Mouse (Mus musculus): ENCODE results near the gene Podn.

Podn gene

DNA sequence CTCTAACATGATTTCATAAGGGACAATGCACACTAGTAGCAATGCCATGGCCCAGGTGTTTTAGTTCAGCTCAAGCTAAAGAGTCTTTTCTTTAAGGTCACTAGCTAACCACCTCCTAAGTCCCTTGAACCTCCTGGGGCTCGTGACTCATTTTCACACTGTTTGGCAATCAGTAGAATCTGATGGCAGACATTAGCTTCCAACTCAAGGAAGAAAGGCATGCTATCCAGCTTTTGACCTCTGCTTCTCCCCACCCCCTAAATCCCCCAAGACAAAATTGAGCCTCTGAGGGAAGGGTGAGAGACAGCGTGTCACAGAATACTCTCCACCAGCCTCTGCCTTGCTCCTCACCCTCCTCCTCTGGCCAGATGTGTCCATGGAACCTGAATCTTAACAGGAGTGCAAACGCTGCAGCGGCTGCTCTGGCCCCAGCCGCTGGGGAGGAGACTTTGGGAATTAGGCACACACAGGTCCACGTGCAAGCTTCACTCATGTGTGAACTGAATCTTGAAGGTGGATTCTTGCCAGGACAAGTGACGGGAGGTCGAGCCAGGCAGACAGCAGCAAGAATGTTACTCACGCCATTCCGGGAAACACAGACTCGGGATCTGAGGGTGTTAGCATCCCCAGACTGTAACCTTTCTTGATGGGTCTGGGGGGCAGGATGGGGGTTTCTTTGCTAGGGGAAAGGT is 97.5 kb downstream of the Podn start:
- DNase-seq, result peak in 1 of 2 experiments; percentile 20

DNA sequence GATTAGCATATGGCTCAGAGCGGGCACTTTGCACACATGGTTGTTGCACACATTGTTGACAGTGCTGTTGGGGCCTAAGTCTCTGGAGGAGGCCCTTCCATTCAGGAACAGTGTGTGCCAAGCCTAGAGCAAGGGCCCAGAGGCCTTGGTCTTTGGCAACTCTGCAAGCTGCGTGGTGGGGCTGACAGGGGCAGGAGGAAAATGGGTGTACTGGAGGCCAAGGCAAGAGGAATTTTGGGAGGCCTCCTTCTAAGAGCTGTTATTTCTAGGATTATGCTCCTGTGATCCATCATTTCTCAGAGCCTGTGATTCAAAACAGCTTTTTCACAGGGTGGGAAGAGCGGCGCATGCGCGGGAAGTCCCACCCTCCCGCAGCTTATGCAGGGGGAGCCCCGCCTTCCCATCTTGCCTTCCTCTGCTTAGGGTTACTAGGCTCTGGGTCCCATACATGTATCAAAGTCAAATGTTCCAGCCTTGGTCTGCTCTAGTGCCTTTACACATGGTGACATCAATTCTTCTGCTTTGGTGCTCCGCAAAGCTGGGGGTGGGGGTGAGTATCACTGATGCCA is 99.7 kb downstream of the Podn start:
- DNase-seq, result no peak

DNA sequence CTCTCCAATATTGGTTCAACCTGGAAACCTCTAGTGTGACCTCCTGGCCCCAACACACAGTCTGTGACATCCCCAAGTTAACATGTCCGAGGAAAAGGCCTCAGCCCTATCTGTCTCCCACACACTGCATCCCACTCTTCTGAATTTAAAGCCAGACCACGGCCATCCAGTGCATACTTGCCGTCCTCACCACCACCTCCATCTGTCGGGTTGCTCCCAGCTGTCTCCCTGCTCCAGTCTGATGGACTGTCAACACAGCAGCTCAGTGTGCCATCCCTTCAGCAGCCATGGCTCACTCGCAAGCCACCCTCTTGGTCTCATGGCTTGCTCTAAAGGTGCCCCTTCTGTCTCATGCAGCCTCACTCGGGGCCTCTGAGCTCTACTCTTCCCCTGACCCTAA is 100.5 kb downstream of the Podn start:
- DNase-seq, result no peak

DNA sequence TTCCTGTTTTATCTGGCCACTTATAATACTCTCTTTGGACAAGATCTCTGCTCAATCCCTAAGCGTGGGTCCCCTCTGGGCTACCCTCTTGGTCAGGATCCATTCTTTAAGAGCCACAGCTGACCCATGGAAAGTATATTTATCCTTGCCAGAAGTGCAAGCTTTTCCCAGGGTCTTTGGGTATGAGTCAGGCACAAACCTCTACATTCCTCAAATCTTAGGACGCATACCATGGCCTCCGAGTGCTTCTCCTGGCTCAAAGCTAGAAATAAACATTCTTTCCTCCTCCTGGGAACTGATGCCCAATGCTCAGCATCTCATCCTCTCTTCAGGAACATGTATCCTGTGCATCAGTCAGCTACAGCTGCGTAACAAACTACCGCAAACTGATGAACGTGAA is 101.2 kb downstream of the Podn start:
- no peak for DNase-seq

DNA sequence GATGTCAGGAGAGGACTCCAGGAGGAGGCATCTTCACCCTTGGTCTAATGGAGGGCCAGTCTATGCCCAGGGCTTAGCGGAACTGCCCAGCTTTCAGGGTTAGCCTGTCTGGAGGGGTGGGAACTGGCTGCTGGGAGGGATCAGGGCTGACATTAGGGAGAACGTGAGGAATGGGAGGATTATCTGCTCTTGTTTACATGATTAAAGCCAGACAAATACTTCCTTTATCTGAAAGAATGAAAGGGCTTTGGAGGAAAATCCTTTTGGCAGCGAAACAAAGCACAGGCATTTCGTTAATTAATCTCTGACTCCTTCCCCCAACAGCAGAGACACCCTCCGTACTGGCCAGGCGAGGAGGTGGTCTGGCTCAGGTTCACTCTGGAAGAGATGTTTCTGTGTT is 104.4 kb downstream of the Podn start:
- no peak for DNase-seq

DNA sequence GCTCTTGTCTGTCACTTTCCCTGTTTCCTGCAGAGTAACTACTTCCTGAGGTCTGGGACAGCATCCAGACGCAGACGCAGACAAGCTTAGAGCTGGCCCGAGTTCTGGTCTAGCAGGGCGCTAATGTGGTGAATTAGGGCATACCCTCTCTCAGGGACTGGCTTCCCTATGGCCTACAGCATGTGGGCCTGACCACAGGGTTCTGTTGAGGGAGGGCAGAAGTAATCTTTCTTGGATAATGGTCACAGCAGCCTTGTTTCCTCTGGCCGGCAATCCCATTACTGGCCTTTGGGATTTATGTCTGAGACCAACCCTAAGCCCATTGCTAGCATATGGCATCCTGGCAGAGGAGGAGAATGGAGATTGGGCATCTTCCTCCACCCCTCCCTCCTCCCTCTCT is 105.4 kb downstream of the Podn start:
- peak; percentile 39 to 41 for DNase-seq

DNA sequence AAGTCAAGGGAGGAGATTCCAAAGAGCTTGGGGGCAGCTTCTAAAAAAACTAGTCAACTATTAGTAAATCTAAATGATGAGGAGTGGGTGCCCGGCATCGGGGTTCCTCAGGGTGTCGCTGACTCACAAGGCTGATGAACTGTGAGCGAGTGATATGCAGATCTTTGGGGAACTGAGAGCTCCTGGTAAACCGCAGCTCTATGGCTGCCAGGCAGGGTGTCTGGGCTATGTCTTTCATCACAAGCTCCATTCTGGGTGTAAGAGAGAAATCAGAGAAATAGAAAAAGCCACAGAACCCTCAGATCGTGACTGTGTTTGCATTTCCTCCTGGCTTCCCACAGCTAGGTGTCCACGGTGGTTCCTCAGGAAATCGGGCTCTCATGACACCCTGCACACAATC is 107.3 kb downstream of the Podn start:
- DNase-seq, result no peak

DNA sequence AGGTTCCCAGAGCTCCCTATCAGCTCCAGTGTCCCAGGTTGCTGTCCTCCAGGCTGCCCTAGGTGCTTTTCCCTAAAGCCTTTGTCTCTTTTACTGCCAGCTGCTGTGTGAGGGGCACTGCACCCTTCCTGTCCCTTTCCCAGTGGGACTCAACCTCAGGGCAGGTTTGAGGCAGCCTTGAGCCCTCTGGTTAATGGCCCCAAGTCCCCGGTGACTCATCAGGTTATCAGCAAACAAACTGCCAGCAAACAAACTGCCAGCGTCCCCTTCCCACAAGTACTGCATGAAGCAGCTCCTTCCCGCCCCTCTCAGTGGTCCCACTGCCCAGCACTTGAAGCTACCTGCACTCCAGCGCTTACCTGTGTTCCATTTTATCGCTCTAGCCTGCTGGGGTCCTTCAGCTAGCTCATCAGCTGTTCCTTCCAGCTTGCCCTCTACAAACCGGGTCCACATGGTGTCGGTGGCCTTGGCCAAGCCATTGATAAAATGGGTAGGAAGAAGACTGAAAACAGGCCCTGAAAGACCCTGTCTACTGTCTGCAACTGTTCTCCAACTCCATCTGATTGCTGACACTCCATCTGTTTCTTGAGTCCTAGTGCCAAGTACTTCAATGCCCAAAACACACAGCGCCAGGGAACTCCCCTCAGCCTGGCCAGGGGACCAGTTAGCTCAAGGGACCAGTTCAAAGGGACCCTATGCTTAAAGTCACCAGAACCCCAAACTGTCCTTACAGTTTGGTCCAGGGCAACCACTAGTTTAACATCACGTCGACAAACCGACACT is 109.7 kb downstream of the Podn start:
- no peak for DNase-seq

DNA sequence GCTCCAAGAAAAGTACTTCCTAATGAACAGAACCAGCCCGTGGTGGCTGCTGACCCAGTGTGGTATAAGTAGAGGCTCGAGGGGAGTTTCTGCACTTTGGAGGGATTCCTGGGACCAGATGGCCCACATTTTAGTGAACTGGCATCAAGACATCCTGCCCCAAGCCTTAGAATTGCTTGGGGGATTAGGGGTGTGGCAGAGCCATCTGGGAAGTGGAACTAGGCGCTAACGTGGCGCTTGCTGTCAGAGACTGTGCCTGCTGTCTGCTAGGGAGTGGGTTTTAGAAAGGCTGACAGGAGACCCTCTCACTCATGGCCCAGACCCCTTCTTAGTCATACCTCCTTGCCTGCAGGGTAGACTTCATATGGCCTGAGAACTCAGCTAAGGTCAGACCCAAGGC is 110.4 kb downstream of the Podn start:
- DNase-seq, result no peak

DNA sequence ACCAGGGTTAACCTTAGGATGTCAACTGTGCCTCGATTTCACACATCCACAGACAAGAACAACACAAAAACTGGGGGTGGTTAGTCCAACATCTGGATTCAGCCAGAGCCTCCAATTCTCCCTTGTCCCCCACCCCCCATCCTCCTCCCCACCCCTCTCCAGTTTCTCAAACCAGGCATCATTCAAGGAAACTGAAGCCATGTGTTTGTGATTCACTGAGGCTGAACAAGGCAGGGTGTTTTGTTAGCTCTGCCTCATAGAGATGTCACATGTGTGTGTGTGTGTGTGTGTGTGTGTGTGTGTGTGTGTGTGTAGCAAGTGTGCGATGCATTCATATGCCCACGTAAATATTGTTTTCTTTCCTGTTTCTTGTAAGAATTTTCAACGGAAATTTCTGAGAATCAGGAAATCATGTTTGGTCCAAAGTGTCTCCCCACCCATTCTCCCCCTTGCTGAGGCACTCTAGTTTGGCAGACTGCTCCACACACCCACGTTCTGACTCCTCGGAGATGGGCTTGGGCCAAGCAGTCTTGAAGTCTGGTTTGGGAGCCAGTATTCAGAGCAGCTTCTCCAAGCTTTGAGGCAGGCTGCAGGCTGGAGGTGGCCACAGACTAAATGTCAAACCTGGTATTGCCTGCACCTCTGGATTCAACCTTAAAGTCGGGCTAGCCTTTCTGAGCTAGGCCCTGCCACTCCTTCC is 111.8 kb downstream of the Podn start:
- peak; percentile 28 to 33 for DNase-seq

DNA sequence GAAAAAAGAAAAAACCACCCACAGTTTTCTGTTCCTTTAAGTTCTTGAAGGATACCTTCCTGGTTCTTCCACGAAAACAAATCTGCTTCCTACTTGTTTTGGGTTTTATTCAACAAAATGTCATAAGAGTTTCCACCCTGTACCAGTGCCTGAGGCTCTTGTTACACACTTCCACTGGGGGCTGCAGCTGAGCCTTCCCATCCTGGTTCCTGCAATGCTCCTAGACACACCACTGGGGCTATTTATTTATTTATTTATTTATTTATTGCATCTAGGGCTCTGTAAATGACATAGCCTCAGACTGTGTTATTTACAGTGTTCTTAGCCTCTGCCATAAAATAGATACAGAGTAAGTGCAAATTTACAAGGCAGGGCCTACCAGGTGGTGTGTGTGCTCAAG is 112.5 kb downstream of the Podn start:
- DNase-seq, result no peak

DNA sequence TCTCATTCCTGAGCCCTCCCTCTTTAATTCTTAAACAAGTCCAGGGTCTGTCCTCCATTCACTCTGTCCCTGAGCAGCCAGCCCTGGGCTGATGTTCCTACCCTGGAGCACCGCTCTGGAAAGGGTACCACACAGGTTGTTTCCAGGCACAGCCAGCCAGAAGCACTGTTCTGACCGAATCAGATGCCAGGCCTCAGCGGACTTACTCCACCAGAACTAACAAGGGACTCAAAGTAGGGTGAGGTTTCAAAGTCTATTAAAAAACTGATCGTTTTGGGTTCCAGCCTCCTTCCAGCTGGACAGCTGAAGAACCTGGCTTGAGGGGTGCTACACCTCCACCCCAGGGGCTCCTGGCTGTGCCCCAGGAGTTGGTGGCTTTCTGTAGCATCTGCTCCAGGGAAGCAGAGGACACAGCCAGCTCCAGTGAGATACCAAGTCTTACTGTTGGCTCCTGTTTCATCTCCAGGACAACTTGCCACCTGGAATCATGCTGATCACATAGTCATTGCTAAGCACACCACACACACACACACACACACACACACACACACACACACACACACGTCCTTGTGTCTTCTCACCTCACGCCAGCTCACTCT is 116.1 kb downstream of the Podn start:
- peak; percentile 22 to 31 for DNase-seq

DNA sequence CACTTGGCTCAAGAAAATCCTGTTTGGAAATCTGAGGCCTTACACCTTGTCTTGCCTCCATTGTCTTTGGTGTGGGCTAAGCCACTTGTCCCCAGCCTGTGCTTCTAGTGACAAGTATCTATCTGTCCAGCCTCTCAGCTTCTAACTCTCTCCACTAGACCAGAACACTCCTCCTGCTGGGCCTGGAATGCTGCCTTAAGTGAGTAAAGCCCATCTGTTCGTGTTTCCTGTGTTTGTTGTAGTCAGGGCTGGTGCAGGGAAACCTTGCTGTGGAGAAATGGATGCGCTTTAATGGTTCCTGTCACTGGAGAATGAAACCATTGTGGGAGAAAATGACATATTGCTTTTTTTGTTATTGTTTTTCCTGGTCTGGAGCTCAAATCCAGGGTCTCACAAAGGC is 116.7 kb downstream of the Podn start:
- peak; percentile 78 to 84 for DNase-seq

DNA sequence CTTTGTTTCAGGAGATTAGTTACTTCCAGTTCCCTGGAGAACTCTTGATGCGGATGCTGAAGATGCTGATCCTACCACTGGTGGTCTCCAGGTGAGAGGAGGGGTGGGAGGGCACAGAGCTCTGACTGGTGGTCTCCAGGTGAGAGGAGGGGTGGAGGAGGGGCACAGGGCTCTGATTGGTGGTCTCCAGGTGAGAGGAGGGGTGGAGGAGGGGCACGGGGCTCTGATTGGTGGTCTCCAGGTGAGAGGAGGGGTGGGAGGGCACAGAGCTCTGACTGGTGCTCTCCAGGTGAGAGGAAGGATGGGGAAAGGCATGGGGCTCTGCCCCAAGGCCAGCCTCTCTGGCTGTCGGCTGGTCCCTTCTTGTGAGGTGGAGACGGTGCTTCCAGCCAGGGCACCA is 118.7 kb downstream of the Podn start:
- DNase-seq, result no peak

DNA sequence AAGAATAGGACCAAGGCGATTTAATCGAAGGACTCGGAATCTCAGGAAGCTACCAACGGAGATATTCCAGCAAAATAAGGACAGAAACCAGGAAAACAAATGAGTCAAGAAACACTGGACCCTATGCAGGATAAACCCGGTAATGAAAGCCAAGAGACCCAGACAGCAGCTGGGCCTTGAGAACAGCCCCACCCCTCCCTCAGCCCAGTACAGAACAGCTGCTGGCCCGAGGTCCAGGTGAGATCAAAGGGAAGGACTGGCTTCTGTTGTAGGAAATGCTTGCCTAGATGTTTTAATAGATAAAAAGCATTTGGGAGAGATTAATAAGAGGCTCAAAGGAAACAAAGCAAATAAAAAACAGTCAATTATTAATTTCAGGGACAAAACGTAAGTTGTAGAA is 121.2 kb downstream of the Podn start:
- no peak for DNase-seq

DNA sequence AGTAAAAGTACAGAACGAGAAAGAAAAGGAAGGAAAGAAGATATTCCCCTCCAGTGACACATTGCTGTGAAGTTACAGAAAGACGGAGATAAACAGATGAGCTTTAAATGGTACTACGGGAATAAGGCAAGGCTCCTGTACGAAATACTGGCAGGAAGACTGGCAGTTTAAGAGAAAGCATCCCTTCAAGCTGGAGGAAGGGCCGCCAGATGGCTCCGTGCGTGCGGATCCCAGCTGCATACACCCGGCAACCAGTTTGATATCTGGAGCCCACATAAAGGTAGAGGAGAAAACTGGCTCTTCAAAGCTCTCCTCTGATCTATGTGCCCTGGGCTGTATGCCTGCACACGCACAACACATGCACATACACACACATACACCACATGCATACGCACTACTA is 121.7 kb downstream of the Podn start:
- DNase-seq, result no peak

DNA sequence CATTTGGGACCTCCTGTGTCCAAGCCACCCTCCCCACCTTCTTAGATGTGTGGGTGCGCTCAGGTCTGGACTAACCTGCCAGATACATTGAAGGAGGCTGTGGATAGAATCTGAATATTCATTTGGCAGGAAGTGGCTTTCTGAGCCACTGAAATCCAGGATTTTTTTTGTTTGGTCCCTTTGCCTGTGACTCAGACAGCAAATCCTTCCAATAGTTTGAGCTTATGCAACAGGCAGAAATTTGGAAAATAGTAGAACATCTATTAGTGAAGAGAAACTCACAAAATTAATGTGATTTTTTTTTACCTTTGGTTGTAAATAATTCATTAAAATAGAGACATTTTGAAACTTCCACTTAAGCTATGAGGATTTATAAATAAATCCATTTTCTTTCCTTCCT is 125.1 kb downstream of the Podn start:
- no peak for DNase-seq

DNA sequence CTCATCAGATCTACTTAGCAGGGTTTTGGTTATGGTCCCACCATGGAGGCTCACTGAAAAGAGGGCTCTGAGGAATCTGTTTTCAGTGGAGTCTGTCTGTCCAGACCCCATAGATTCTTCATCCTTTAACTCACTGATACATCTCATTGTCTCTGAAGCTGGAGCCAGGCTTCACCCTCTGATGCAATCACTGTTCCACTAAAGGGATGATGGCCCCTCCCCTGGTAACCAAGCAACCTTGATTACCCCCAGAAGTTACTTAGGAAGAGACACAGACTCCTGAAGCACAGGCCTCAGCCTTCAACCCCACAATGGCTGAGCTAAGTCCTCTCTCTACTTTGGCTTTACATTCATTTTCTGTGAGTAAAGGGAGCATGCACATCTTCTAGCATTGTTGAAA is 126.5 kb downstream of the Podn start:
- no peak for DNase-seq

DNA sequence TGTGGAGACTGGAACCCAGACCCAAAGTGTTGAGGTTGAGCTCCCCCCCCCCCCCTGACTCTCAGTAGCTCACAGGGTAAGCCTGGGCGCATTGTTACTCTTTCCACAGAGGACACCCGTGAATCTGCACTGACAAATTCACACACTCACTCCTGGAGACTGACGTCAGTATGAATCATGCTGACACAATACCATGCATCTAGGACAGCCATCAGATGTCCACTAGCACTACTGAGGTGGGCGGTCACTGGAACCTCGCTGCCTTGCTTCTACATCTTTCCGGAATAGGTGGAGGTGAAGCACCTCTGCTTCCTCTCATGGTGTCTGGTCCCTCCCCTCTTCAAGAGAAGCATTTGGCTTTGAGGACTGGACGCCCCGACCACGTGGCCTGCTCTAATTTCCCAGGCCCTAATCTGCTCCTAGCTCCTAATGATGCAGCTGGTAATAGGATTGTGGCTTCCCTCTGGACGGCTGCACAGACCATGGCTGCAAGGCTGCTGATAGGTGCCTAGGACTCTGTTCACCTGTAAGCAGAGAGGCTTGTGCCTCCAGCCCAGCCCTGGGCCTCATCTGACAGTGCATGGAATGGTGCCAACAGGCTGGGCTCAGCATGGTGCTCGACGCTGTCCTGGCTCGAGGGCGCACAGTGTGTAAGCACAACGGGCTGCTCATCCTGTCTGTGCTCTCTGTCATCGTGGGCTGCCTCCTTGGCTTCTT is 128.1 kb downstream of the Podn start, which contains the start of gene Slc1a7:
Gene Slc1a7 (plus strand): TSS at position 367 of the 717 bp plus-strand sequence.
- no peak for DNase-seq

DNA sequence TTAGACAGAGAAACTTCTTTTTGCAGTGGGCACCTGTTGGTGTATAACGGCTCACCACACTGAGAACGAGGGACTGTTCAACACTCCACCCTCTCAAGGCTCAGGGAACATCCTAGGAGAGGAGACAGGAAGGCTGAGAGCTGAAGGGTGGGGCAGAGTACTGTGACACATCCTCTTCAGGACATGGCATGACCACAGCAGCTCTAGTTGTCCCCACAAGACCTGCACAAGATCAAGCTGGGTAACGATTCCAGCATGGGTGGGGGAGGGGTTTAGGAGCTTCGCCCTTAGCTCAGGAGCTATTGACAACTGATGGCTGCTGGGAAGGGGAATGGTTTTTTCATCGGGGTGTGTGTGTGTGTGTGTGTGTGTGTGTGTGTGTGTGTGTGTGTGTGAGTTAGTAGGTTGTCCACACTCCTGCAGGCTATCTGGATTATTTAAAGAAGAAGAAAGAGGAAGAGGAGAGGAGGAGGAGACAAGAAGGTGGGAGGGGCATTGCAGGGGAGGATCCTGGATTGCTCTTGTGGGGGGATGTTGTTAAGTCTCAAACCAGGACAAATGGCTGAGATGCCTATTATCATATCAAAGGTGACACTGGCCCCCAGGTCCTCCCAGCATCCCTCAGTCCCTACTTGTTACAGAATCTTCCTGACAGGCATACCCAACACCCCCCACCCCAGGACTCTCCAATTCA is 129.7 kb downstream of the Podn start:
- no peak for DNase-seq
